Mouse (Mus musculus) skeletal muscle tissue, adult 2 months (tissue): Measurements from ENCODE around the gene Cyb561d2.

Experiments used
- DNase-seq: peaks from one replicate; pipeline ENCODE4 v3.0.0-alpha.2; 2012; ENCODE audit warnings: low read depth, low spot score

Gene Cyb561d2

DNA sequence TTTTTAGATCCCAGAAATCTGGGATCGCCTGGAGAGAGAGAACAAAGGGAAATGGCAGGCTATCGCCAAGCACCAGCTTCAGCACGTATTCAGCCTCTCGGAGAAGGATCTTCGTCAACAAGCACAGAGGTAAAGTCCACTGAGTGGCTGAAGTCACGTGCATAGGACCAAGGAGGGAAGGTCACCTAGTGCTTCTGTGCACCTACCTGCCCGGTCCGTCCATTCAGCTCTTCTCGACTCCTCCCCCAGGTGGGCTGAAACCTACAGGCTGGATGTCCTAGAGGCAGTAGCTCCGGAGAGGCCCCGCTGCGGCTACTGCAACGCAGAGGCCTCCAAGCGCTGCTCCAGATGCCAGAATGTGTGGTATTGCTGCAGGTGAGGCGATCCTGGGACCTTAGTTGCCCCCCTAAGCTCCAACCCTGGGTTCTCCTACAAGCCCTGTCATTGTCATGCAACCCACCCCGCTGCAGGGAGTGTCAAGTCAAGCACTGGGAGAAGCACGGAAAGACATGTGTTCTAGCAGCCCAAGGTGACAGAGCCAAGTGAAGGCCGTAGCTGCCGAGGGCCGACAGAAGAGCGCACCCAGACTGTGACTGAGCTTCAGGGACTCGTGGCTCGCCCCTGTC lies 8.6 kb upstream of the Cyb561d2 start:
- no peak for DNase-seq

- no peak for DNase-seq
These were observed 7.5 kb upstream of the Cyb561d2 start for GRCm38 (mm10) chr9:107549297-107550074.

DNA sequence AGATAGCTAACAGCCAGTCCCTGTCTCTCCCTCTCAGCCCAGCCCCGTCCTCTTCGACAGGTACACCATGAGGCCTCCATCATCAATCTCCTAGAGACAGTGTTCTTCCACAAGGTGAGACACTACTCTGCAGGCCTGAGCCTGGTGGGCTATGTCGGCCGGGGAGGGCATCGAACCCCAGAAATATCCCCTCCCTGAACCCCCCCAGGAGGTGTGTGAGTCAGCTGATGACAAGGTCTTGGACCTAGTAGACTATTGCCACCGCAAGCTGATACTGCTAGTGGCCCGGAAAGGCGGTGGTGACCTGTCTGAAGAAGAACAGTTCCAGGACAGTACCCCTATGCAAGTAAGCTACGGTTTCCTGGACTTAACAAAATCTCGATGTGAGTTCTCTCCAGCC lies 6.8 kb upstream of the Cyb561d2 start:
- no peak for DNase-seq

DNA sequence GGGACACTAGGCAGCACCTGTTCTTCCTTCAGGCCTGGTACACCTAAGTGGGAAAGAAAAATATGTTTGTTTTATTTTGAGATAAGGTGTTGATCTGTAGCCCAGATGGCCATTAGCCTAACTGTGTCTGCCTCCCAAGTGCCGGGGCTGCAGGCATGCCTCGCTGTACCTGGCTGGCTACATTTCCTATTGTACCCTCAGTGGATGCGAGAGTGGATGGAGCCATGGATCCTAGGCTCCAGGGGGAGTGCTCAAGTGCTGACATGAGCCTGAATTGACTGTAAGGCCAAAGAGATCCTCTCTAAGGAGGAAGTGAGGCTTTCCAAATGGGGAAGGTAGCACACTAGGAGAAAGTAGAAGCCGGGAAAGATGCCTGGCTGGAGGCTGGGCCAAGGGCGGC lies 6.0 kb upstream of the Cyb561d2 start:
- no peak for DNase-seq

DNA sequence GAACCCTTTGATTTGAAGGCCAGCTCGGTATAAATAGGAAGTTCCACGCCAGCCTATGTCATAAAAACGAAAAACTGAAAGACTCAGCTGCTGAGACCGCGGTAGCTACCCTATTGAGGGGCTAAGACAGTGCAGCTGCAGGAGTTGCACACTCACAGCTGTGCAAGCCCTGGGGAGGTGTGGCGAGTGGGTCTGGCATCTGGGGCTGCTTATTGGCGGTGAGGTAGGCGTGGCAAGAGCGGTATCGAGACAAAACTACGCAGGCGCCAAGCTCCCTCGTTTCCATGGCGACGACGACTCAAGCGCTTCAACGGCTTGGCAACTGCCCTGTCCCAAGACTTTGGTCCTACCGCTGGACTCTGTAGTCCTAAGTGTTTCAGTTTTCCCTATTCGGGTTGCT lies 5.0 kb upstream of the Cyb561d2 start, which contains the start of gene Zmynd10:
Gene Zmynd10, plus strand, starts transcription at position 273 of the 400 bp plus-strand sequence.
- DNase-seq, result peak; percentile 85

- no peak for DNase-seq
These were observed 3.6 kb upstream of the Cyb561d2 start for GRCm38 (mm10) chr9:107545602-107546001.

DNA sequence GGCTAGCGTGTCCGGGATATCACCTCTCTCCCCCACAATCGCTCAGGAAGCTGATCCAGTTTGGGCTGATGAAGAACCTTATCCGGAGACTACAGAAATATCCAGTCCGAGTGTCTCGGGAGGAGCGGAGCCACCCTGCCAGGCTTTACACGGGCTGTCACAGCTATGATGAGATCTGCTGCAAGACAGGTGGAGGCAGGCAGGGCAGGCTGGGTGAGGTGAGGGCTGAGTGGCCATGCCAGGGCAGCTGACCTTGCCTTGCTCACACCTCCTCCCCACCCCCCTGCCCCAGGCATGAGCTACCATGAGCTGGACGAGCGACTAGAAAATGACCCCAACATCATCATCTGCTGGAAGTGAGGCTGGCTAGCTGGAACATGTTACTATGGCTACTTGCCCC lies 3.2 kb upstream of the Cyb561d2 start:
- no peak for DNase-seq

GRCm38 (mm10) chr9:107544729-107545128 lies 2.7 kb upstream of the Cyb561d2 start:
- DNase-seq, result no peak

- DNase-seq, result no peak
These were observed 2.3 kb upstream of the Cyb561d2 start for GRCm38 (mm10) chr9:107544196-107544700.

GRCm38 (mm10) chr9:107543299-107543698 lies 1.3 kb upstream of the Cyb561d2 start:
- DNase-seq, result no peak

DNA sequence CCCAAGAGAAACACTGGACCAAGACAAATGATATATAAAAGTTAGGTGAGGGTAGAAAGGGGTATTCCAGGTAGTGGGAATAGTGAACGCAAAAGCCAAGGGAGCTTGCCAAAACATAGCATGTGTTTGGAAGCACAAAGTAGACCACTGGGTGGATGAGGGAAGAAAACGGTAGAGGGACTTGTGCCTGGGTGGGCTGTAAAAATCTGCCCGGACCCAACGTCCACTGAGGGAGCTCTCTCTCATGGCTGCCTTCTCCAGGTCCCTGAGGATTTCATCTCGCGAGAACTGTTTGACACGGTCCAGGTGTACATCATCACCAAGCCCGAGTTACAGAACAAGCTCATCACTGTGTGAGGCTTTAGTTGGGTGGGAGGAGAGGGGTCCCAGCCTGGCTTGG lies 728 bp upstream of the Cyb561d2 start:
- no peak for DNase-seq

DNA sequence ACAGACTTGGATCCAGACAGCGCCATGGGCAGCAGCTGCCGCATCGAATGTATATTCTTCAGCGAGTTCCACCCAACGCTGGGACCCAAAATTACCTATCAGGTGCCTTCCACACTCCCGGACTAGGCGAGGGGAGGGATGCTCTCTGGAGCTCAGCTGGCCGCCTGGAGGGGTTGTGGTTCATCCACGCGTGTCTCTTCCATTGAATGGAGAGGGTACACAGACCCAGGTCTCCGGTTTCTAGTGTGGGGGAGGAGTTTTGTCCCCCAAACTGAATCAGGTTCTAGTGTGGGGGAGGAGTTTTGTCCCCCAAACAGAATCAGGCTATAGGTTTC lies 326 bp upstream of the Cyb561d2 start:
- DNase-seq, result no peak

- DNase-seq, result no peak
These were observed 988 bp downstream of the Cyb561d2 start for GRCm38 (mm10) chr9:107541005-107541404.

DNA sequence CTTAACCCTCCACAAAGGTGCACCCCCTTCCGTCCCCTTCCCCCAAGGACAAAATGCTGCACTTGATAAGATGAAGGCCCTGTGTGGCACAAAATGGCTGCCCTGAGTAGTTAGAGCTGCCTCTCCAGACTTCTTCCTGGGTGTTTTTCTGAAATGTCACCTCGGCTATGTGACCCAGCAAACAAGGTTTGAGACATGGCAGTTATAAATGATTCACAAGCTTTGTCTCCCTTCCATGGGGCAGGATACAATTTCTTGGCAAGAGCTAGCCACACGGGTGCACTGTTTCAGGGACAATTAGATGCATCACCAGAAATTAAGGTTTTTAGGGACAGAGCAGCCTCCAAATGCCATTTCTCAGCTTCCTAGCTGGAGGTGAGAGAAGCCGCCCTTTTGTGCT lies 1.6 kb downstream of the Cyb561d2 start:
- no peak for DNase-seq

GRCm38 (mm10) chr9:107539940-107540339 lies 2.1 kb downstream of the Cyb561d2 start:
- DNase-seq, result no peak

GRCm38 (mm10) chr9:107538711-107539110 lies 3.3 kb downstream of the Cyb561d2 start:
- DNase-seq, result no peak

GRCm38 (mm10) chr9:107538231-107538630 lies 3.8 kb downstream of the Cyb561d2 start:
- no peak for DNase-seq

DNA sequence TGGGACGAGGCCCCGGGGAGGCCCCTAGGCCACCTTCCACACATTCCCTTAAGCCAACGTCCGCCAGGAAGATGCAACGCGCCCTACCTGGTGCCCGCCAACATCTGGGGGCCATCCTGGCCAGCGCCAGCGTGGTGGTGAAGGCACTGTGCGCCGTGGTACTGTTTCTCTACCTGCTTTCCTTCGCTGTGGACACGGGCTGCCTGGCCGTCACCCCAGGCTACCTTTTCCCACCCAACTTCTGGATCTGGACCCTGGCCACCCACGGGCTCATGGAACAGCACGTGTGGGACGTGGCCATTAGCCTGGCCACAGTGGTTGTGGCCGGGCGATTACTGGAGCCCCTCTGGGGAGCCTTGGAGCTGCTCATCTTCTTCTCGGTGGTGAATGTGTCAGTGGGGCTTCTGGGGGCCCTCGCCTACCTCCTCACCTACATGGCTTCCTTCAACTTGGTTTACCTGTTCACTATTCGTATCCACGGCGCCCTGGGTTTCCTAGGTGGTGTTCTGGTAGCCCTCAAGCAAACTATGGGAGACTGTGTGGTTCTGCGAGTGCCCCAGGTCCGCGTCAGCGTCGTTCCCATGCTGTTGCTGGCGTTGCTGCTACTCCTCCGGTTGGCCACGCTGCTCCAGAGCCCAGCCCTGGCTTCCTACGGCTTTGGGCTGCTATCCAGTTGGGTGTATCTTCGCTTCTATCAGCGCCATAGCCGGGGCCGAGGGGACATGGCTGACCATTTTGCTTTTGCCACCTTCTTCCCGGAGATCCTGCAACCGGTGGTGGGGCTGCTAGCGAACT lies 7.4 kb downstream of the Cyb561d2 start:
- DNase-seq, result no peak

DNA sequence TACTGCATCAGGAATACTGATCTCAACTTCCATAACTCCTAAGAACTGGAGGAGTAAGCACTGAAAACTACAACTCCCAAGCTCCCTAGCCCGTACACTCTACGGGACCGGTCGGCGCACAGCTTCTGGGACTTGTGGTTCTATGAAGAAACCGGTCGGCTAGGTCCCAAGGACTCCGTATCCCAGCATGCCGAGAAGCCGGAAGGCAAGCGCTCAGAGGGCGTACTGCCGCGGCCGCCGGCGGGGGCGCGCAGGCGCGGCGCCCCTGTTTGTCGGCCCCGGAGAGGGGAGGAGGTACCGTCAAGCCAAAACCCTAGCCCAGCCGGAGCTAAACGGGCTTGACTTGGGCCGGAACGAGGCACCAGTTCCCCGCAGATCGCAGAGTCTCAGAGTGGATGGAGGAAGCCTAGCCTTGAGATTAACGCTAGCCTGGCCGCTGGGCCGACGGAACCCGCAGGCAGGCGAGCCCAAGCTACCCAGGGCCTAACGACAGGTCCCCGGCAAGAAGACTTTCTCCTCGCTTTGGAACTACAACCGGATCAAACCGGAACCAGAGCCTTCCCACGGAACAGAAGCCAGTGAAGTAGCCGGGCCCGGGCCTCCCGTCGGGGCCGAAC lies 8.1 kb downstream of the Cyb561d2 start, which contains the start of gene Tmem115:
Gene Tmem115, plus strand, starts transcription at position 155 of the 617 bp plus-strand sequence.
- DNase-seq, result peak; percentile 96

DNA sequence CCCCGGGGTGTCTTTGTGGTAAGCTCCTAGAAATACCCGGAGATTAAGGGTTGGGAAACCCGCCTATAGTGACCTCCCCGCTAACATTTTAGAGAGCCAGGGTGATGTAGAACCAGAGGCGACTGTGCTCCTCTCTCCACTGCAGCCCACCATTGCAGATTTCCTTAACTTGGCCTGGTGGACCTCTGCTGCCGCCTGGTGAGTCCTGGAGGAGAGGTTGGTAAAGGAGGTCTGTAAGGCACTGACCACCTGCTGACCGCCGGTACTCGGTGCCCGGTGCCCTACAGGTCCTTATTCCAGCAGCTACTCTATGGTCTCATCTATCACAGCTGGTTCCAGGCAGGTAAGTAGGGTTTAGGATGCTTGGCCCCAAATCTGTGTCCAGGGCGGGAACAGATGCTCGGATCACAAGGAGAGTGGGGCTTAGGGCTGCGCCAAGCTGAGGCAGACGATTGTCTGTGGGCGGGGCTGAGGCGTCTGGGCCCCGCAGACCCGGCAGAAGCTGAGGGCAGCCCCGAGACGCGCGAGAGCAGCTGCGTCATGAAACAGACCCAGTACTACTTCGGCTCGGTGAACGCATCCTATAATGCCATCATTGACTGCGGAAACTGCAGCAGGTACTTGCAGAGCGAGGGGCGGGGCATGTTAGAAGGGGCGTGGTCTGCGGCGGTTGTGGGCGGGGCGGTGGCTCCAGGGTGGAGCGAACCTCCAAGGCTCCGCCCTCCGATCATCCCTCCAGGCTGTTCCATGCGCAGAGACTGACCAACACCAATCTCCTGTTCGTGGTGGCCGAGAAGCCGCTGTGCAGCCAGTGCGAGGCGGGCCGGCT lies 15.6 kb downstream of the Cyb561d2 start:
- no peak for DNase-seq

DNA sequence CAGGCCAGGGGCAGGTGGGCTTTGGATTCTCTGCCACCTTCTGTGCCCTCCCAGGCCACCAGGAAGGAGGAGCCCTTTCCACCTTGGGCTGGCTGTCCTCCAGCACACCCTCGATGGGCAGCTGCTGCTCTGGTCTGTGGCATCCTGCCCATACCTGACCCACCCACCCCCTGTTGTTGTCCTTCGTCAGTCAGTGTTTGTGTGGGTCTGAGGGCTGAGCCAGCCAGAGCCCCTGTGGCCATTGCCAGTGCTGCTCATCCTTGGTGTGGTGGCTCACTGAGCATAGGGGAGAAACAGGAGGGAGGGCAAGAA lies 19.6 kb downstream of the Cyb561d2 start:
- no peak for DNase-seq
